Mouse (Mus musculus) frontal cortex, adult (tissue): Measurements from ENCODE around the gene Apoc2.

Experiments
- ATAC-seq: cut with Nextera tagmentation; 2 replicates; pipeline ENCODE4 v1.9.2; 2017; ENCODE audit warnings: mild to moderate bottlenecking, moderate library complexity, mixed read lengths; ENCODE audit not compliant: low TSS enrichment

Apoc2 gene

DNA sequence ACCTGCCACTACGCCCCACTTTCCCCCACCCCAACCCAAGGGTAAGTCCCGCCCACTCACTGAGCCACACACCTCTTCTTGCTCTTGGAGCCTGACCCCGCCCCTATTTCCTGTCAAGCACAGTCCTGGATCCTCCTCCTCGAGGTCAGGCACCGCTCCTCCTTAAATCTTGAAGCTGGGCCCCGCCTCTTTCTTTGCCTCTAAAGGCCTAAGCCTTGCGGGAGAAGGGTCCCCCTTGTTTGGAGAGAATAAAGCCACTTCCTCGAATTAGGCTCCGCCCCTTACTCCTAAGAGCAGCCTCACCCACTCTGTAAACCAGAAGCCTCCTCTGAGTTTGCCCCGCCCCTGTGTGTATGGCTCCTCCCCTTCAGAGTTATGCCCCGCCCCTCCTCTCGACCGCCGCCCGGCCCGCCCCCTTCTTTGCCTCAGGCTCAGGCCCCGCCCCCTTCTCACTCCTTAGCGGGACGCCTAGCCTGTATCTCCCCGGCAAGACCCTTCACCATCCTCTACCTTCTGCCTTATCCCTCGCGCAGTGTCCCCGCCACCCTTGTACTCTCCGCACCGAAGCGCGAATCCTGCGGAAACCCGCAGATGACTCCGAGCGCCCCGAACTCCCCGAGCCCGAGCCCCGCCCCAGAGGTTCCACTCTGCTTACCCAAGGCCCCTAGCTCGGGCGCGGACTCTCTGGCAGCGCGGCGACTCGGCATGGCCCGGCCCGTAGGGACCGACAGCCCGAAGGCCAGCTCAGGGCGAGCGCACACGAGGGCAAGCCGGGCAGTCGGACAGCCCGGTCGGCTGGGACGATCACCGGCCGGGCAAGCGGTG lies 49.0 kb downstream of the Apoc2 start:
- peak; percentile 59 for ATAC-seq

DNA sequence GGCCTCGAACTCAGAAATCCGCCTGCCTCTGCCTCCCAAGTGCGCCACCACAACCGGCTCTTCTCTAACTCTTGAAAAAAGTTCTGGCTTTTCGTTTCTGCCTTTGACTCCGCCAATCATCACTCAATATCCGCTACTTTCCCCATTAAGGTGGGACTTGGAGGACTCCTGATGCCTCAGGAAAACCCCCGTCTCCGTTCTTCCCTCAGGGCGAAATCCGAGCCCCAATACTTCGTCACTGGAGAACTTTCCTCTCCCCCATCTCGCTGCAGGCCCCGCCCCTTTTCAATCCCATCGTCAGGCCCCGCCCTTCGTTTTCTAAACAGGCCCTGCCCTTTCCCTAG lies 49.6 kb downstream of the Apoc2 start:
- ATAC-seq, result no peak

DNA sequence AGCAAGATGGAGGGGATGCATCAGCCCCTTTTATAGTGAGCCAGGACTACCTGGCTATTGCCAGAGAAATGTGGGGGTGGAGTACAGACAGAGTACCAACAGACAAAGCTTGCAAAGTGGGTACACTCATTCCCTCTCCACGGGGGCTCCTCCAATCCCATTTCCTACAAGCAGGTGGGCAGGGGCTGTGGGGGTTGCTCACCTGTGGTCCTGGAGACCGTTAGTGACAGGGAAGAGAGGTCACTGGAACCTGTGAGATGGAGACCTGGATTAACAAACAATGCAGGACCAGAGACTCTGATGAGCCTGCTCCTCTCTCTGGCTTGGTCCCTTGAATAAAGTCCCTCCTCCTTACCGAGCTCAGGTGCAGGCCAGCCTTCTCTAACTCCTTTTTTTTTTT lies 50.0 kb downstream of the Apoc2 start:
- ATAC-seq, result no peak

DNA sequence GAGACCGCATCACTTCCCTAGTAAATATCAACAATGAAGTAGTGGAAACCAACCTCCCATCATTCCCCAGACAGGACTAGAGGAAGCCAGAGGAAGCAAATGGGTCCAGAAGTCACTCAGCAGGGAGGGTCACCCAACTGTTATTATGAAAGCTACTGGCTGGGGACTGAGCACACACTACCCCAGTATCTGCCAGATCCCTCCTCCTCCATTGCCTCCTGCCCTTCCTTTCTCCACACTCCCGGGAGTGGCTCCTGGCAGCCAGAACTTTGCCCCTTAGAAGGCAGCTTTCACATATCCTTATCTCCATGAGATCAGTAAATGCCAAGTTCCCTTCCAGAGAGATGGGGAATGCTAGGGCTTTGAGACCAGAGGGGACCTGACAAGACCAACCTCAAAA lies 54.3 kb downstream of the Apoc2 start:
- ATAC-seq, result no peak

DNA sequence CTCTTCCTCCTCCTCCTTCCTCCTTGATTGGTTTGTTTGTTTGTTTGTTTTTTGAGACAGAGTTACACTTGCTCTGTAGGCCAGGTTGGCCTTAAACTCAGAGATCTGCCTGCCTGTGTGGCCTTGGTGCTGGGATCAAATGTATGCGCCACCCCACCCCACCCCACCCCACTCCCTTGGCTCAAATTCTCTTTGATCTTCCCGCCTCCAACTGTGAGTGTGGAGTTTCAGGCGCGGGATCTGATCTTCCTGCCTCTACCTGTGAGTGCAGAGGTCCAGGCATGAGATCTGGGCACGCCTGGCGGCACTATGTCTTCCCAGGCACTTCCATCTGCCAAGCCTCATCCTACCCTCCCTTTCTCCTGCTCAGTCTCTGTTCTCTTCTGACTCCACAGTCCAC lies 55.5 kb downstream of the Apoc2 start:
- ATAC-seq, result no peak
